Mouse (Mus musculus): Measurements from ENCODE around the gene Nucb1.

DNA sequence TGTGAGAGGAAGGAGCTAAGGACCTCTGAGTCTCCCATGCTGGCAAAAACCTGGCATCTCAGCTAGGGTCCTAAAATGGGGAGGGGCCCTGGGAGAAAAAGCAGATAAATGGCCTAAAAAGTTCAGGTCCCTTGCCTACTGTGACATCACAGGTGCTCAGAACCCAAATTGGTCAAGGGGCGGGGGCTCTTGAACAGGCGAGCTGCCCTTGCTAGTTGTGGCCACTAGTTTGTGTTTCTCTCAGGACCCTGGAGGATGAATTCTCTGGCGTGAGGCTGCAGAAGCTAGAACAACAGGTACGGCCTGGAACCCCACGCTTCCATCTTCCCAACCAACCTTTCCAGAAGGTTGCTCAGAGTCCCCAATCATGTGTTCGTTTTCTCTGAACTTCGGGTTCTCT, 4.2 kb upstream of the Nucb1 start:
- TF ChIP-seq MAX (IDR thresholded peaks at IDR 0.05; ENCODE audit: low read depth) (no peak), CEBPB (IDR thresholded peaks at IDR 0.05; ENCODE audit: insufficient read depth, poor library complexity, severe bottlenecking) (no peak), POLR2A (IDR thresholded peaks at IDR 0.05; ENCODE audit: insufficient read length, low read depth) (no peak), REST (IDR thresholded peaks at IDR 0.05; ENCODE audit: insufficient read depth, insufficient read length) (no peak), E2F4 (IDR thresholded peaks at IDR 0.05; ENCODE audit: insufficient read depth) (no peak), POLR2AphosphoS2 (IDR thresholded peaks at IDR 0.05; ENCODE audit: insufficient read length, low read depth) (no peak), TCF12 (IDR thresholded peaks at IDR 0.05; ENCODE audit: insufficient read depth, poor library complexity, severe bottlenecking) (no peak), MYOG (IDR thresholded peaks at IDR 0.05; ENCODE audit: control insufficient read depth in 1 of 3, insufficient read depth in 1 of 3, insufficient read length in 2 of 3, low read depth in 2 of 3) (no peak), MYOD1 (IDR thresholded peaks at IDR 0.05; ENCODE audit: control insufficient read depth in 1 of 3, insufficient read length in 2 of 3, low read depth in 2 of 3) (no peak)
